Mouse (Mus musculus) ovary, adult 10 weeks (tissue): ENCODE measurements around the gene Vmn2r26. TPM values are rescaled to one million over a fixed set of nuclear protein-coding genes. Genes with fewer than 3 reads are reported as not detected.

ENCODE experiments used
- polyA plus RNA-seq: library from polyadenylated mRNA; stranded (reverse); fragments of 350-450 nt; fragmentation: Illumina TruSeq; extraction: RNeasy Lipid Tissue Mini Kit (QIAGEN cat#74804); gene quantifications from one replicate; pipeline ENCODE4 v1.2.3, GENCODE M21; 2014

Gene Vmn2r26
- not detected for polyA plus RNA-seq

GRCm38 (mm10) chr6:124024268-124024667, at the start of gene Vmn2r26:
Gene Vmn2r26, plus strand, starts transcription at chr6:124024568.

Other genes with a start within 250 kb of the Vmn2r26 start
- gene Vmn2r24, start 245.7 kb upstream of the Vmn2r26 start, polyA plus RNA-seq = not detected
- gene Vmn2r25, start 171.1 kb upstream of the Vmn2r26 start, polyA plus RNA-seq = 1.00 TPM
- gene Vmn2r27, start 207.3 kb downstream of the Vmn2r26 start, polyA plus RNA-seq = not detected